ENCODE assay signal across 8 mouse cellular contexts in genomic region chr4:59381007-59381743, GRCm38 (mm10). TPM values are rescaled to one million over a fixed set of nuclear protein-coding genes. Genes with fewer than 3 reads are reported as not detected.
A peak's percentile ranks its signal among the peaks of the same experiment; 100 is the strongest.
DNase-seq lines count a peak whose midpoint lies in the region; ATAC-seq lines count a peak whose summit lies in the region.

No protein-coding gene starts in this region.

- no peak overlapping the region for H3K9ac ChIP-seq in kidney, embryonic 15.5 days

- H3K4me3 ChIP-seq in kidney, embryonic 15.5 days (replicated peaks) = no peak overlapping the region

- peaks cover 28% of the 10 kb centered on the region for H3K4me1 ChIP-seq in kidney, embryonic 15.5 days

- intact Hi-C loops in gastrocnemius, postnatal 36 days (cut with DNase I) = no loop called here

- peak overlapping the region; percentile 16; the same call in 1 of the 2 replicates for H3K27ac ChIP-seq in kidney, embryonic 15.5 days

- peak; percentile 66 for ATAC-seq in kidney, embryonic 15.5 days (replicated peaks; ENCODE audit: low FRiP score)

- H3K27me3 ChIP-seq in kidney, embryonic 15.5 days = no peaks in the 10 kb centered on the region

- 67% methylated on average over 13 of the region's 13 CpGs for WGBS in kidney, embryonic 15.5 days

- H3K4me2 ChIP-seq in kidney, embryonic 15.5 days = no peak overlapping the region

- H3K9me3 ChIP-seq in kidney, embryonic 15.5 days (replicated peaks) = no peaks in the 10 kb centered on the region

- peak; percentile 56 for DNase-seq in ovary, adult 18-20 months (ENCODE audit: low spot score)
- DNase-seq in ovary, postnatal 10 days (ENCODE audit: low spot score) = no peak
- DNase-seq in cerebellum, adult 9-11 months = peak; percentile 87
- peak; percentile 50 to 77 for DNase-seq in gastrocnemius, postnatal 36 days
- peak; percentile 66 to 78 for DNase-seq in lung, adult 18-20 months
- DNase-seq in right cerebral cortex, postnatal 10 days (ENCODE audit: low spot score in 2 of 2) = peak; percentile 93 to 94
- DNase-seq in spleen, postnatal 4 days (ENCODE audit: low spot score in 2 of 2) = no peak

- H3K36me3 ChIP-seq in kidney, embryonic 15.5 days = no peaks in the 10 kb centered on the region

RNA-seq across cellular contexts. Expression of gene Susd1, which starts 57.3 kb away (rescaled TPM):
- under 1 TPM; 0.52 to 0.71 TPM for total RNA-seq in gastrocnemius, postnatal 36 days (2021)
- polyA plus RNA-seq in kidney, embryonic 15.5 days (2015; fragmentation: Nextera tagmentation; extraction: Ambion mirVana) = 10.1 and 10.2 TPM in 2 replicates

Comparison
In these comparisons a context has a peak if more than half of its experiments do, and no peak if none do; other contexts are left out.
1. DNase-seq: peak in ovary, adult 18-20 months (single experiment), cerebellum, adult 9-11 months (single experiment), gastrocnemius, postnatal 36 days (2 of 2), lung, adult 18-20 months (2 of 2) and right cerebral cortex, postnatal 10 days (2 of 2); none in ovary, postnatal 10 days (single experiment) and spleen, postnatal 4 days (0 of 2).